Mouse (Mus musculus): ENCODE results near the gene Gnptab. TPM values are rescaled to one million over a fixed set of nuclear protein-coding genes. Genes with fewer than 3 reads are reported as not detected.

Gene Gnptab
- total RNA-seq, 1 experiment = 25.1 TPM

- Histone ChIP-seq H3K36me3 (ENCODE audit: control insufficient read depth, insufficient read depth, low read length, poor library complexity, severe bottlenecking) (no peaks in the 10 kb centered on the region), H3K4me3 (ENCODE audit: insufficient read depth in 1 of 2, low read depth in 1 of 2, low read length in 2 of 2, poor library complexity in 1 of 2, severe bottlenecking in 1 of 2) (no peak overlapping the region), H3K9ac (ENCODE audit: insufficient read depth, low read depth, low read length, poor library complexity, severe bottlenecking) (no peak overlapping the region), H3K27ac (ENCODE audit: insufficient read depth, low read depth, low read length, poor library complexity, severe bottlenecking) (no peak overlapping the region), H3K4me1 (ENCODE audit: control insufficient read depth in 2 of 2, insufficient read depth in 2 of 2, low read length in 2 of 2, poor library complexity in 1 of 2) (peaks cover 3 to 12% of the 10 kb centered on the region in 2 experiments; a peak in 2 of 4 replicates), H3K9me3 (ENCODE audit: control insufficient read depth, insufficient read depth, low read depth, low read length) (no peaks in the 10 kb centered on the region)
- no peak for TF ChIP-seq HCFC1 (IDR thresholded peaks at IDR 0.05; ENCODE audit: borderline replicate concordance, insufficient read depth, low read length)
- no peak for TF ChIP-seq CHD2 (IDR thresholded peaks at IDR 0.05; ENCODE audit: low read depth, low read length)
- no peak for TF ChIP-seq ZC3H11A (IDR thresholded peaks at IDR 0.05; ENCODE audit: borderline replicate concordance, low read depth, low read length)
- no peak for TF ChIP-seq ZNF384 (IDR thresholded peaks at IDR 0.05; ENCODE audit: low read depth, low read length)
- TF ChIP-seq MAFK (IDR thresholded peaks at IDR 0.05; ENCODE audit: insufficient read depth, low read depth, low read length) = no peak
- DNase-seq (ENCODE audit: low read depth, low spot score) = no peak
- in situ Hi-C loops (cut with MboI; ENCODE audit: low sequenced_read_pairs in 2 of 2, unreplicated experiment in 2 of 2) = no loop called here
These were observed 27.4 kb upstream of the Gnptab start for GRCm38 (mm10) chr10:88351411-88352103.

GRCm38 (mm10) chr10:88352549-88352948 is 26.4 kb upstream of the Gnptab start:
- H3K36me3 ChIP-seq (ENCODE audit: control insufficient read depth, insufficient read depth, low read length, poor library complexity, severe bottlenecking) = no peaks in the 10 kb centered on the region
- H3K4me3 ChIP-seq (ENCODE audit: insufficient read depth in 1 of 2, low read depth in 1 of 2, low read length in 2 of 2, poor library complexity in 1 of 2, severe bottlenecking in 1 of 2) = no peak overlapping the region
- H3K4me1 ChIP-seq (ENCODE audit: control insufficient read depth in 2 of 2, insufficient read depth in 2 of 2, low read length in 2 of 2, poor library complexity in 1 of 2) = peaks cover 3 to 11% of the 10 kb centered on the region in 2 experiments; a peak in 2 of 4 replicates
- no peak overlapping the region for H3K27ac ChIP-seq (ENCODE audit: insufficient read depth, low read depth, low read length, poor library complexity, severe bottlenecking)
- TF ChIP-seq CHD2 (IDR thresholded peaks at IDR 0.05; ENCODE audit: low read depth, low read length) = no peak
- no peak for TF ChIP-seq MAFK (IDR thresholded peaks at IDR 0.05; ENCODE audit: insufficient read depth, low read depth, low read length)
- no peak for TF ChIP-seq HCFC1 (IDR thresholded peaks at IDR 0.05; ENCODE audit: borderline replicate concordance, insufficient read depth, low read length)
- no peak for TF ChIP-seq ZC3H11A (IDR thresholded peaks at IDR 0.05; ENCODE audit: borderline replicate concordance, low read depth, low read length)
- no peak for TF ChIP-seq ZNF384 (IDR thresholded peaks at IDR 0.05; ENCODE audit: low read depth, low read length)
- DNase-seq (ENCODE audit: low read depth, low spot score) = no peak
- in situ Hi-C loops (cut with MboI; ENCODE audit: low sequenced_read_pairs in 2 of 2, unreplicated experiment in 2 of 2) = no loop called here
- H3K9me3 ChIP-seq (ENCODE audit: control insufficient read depth, insufficient read depth, low read depth, low read length) = no peaks in the 10 kb centered on the region
- no peak overlapping the region for H3K9ac ChIP-seq (ENCODE audit: insufficient read depth, low read depth, low read length, poor library complexity, severe bottlenecking)

- no peak overlapping the region for H3K27ac ChIP-seq (ENCODE audit: insufficient read depth, low read depth, low read length, poor library complexity, severe bottlenecking)
- no peak for DNase-seq (ENCODE audit: low read depth, low spot score)
- peaks cover 1 to 9% of the 10 kb centered on the region in 2 experiments; a peak in 2 of 4 replicates for H3K4me1 ChIP-seq (ENCODE audit: control insufficient read depth in 2 of 2, insufficient read depth in 2 of 2, low read length in 2 of 2, poor library complexity in 1 of 2)
- no peak overlapping the region for H3K4me3 ChIP-seq (ENCODE audit: insufficient read depth in 1 of 2, low read depth in 1 of 2, low read length in 2 of 2, poor library complexity in 1 of 2, severe bottlenecking in 1 of 2)
- in situ Hi-C loops (cut with MboI; ENCODE audit: low sequenced_read_pairs in 2 of 2, unreplicated experiment in 2 of 2) = no loop called here
- H3K9ac ChIP-seq (ENCODE audit: insufficient read depth, low read depth, low read length, poor library complexity, severe bottlenecking) = no peak overlapping the region
- TF ChIP-seq CHD2 (IDR thresholded peaks at IDR 0.05; ENCODE audit: low read depth, low read length) (no peak), ZNF384 (IDR thresholded peaks at IDR 0.05; ENCODE audit: low read depth, low read length) (no peak)
- H3K9me3 ChIP-seq (ENCODE audit: control insufficient read depth, insufficient read depth, low read depth, low read length) = no peaks in the 10 kb centered on the region
- no peaks in the 10 kb centered on the region for H3K36me3 ChIP-seq (ENCODE audit: control insufficient read depth, insufficient read depth, low read length, poor library complexity, severe bottlenecking)
These were observed 24.3 kb upstream of the Gnptab start for GRCm38 (mm10) chr10:88354599-88354998.

- Histone ChIP-seq H3K36me3 (ENCODE audit: control insufficient read depth, insufficient read depth, low read length, poor library complexity, severe bottlenecking) (no peaks in the 10 kb centered on the region), H3K4me3 (ENCODE audit: insufficient read depth in 1 of 2, low read depth in 1 of 2, low read length in 2 of 2, poor library complexity in 1 of 2, severe bottlenecking in 1 of 2) (peak overlapping the region; percentile 70 to 77), H3K9ac (ENCODE audit: insufficient read depth, low read depth, low read length, poor library complexity, severe bottlenecking) (peak overlapping the region; percentile 39; the same call in 1 of the 2 replicates), H3K27ac (ENCODE audit: insufficient read depth, low read depth, low read length, poor library complexity, severe bottlenecking) (no peak overlapping the region), H3K4me1 (ENCODE audit: control insufficient read depth in 2 of 2, insufficient read depth in 2 of 2, low read length in 2 of 2, poor library complexity in 1 of 2) (peaks cover 0 to 5% of the 10 kb centered on the region in 2 experiments; a peak in 1 of 4 replicates), H3K9me3 (ENCODE audit: control insufficient read depth, insufficient read depth, low read depth, low read length) (no peaks in the 10 kb centered on the region)
- DNase-seq (ENCODE audit: low read depth, low spot score) = no peak
- in situ Hi-C loops (cut with MboI; ENCODE audit: low sequenced_read_pairs in 2 of 2, unreplicated experiment in 2 of 2) = no loop called here
- no peak for TF ChIP-seq CHD2 (IDR thresholded peaks at IDR 0.05; ENCODE audit: low read depth, low read length)
These were observed 22.6 kb upstream of the Gnptab start for GRCm38 (mm10) chr10:88356114-88356982.

All from ES-E14 (cell line).